Mouse (Mus musculus) heart, adult 2 months (tissue): ENCODE results near the gene Drg1.

ENCODE experiments used
- CTCF ChIP-seq: fragments of 200-600 bp; IDR thresholded peaks from 2 replicates; pipeline ENCODE4 v1.8.1; 2022; ENCODE audit warnings: antibody characterized with exemption, mild to moderate bottlenecking, moderate library complexity
- POLR2A ChIP-seq: fragments of 200-500 bp; IDR thresholded peaks from 2 replicates; pipeline ENCODE4 v1.6.1; 2011; ENCODE audit warnings: mild to moderate bottlenecking, low read depth, low read length, control low read depth; ENCODE audit not compliant: insufficient read depth

DNA sequence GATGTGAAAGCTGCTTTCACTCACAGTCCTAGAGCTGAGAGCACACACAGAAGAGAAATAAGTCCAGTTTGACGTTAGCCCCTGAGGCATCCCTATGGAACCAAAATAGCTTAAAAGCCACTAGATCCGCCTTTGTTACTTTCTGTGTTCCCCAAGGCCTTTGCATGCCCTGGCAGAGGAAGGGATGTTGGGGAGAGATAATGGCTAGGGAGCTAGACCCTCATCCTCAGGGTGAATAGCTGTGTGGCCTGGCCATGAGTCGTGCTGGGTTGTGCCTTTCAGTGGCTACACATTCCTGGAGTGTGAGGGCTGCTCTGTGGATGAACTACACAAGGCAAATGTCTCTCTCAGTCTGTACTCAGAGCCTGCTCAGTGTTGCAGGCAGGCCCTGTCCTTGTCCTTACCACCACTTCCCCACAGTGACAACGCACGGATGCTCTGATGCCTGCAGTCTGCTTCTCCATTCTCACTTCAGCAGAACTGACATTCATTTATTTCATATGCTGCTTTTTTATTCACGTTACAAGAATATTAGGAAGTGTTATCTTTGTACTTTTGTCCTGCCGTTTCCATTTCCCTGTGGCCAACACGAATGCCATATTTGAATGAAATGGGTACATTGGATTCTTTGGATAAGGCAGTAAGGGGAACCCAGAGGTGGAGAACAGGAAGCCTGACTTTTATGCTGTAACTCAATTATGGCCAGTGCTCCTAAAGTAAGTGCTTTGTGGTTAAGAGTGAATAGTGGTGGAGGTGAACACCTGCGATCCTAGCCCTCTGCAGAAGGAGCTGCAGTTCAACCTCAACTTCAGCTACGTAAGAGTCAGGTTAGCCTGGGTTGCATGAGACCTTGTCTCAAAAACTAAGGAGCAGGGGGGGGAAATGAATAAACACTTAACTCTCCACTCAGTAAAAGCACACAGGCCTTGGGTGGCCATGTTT lies 31.9 kb upstream of the Drg1 start:
- no peak for TF ChIP-seq CTCF
- no peak for TF ChIP-seq POLR2A
